Mouse (Mus musculus) erythroblast, embryonic 14.5 days (primary cell): ENCODE data around the gene Gm38392. TPM values are rescaled to one million over a fixed set of nuclear protein-coding genes. Genes with fewer than 3 reads are reported as not detected.

Experiments
- H3K27me3 ChIP-seq: 2 replicates; pipeline ENCODE4 v1.6.1; 2012; ENCODE audit warnings: inconsistent platforms; ENCODE audit not compliant: control insufficient read depth
- H3K36me3 ChIP-seq: 2 replicates; pipeline ENCODE4 v1.6.1; 2012; ENCODE audit warnings: mild to moderate bottlenecking, inconsistent platforms; ENCODE audit not compliant: control insufficient read depth
- H3K4me1 ChIP-seq: 2 replicates; pipeline ENCODE4 v1.6.1; 2012; ENCODE audit warnings: inconsistent platforms; ENCODE audit not compliant: control insufficient read depth
- H3K4me3 ChIP-seq: replicated peaks from 2 replicates; pipeline ENCODE3; 2012; ENCODE audit warnings: moderate library complexity, mild to moderate bottlenecking, inconsistent platforms
- H3K9me3 ChIP-seq: 2 replicates; pipeline ENCODE4 v1.6.1; 2012; ENCODE audit warnings: low read length, inconsistent platforms, mixed read lengths; ENCODE audit not compliant: control insufficient read depth
- GATA1 ChIP-seq: IDR thresholded peaks from 2 replicates; pipeline ENCODE4 v1.6.1; 2012; ENCODE audit warnings: low read length, inconsistent platforms, mixed read lengths
- TAL1 ChIP-seq: IDR thresholded peaks from 3 replicates; pipeline ENCODE4 v1.6.1; 2012; ENCODE audit warnings: low read length, inconsistent platforms, mixed read lengths
- polyA plus RNA-seq: library from polyadenylated mRNA; stranded (reverse); fragments of >175 nt; gene quantifications from 2 replicates; pipeline ENCODE4 v1.2.3, GENCODE M21; 2012

The Gm38392 gene
- polyA plus RNA-seq, 1 experiment, result not detected

GRCm38 (mm10) chr3:88221519-88222390, 65.3 kb downstream of the Gm38392 start:
- Histone ChIP-seq H3K27me3 (peaks cover 71% of the 10 kb centered on the region), H3K4me3 (no peak overlapping the region), H3K4me1 (no peaks in the 10 kb centered on the region), H3K36me3 (no peaks in the 10 kb centered on the region), H3K9me3 (no peaks in the 10 kb centered on the region)
- no peak for TF ChIP-seq GATA1
- TF ChIP-seq TAL1, result no peak

- Histone ChIP-seq H3K4me3 (no peak overlapping the region), H3K36me3 (no peaks in the 10 kb centered on the region), H3K27me3 (peaks cover 76% of the 10 kb centered on the region), H3K9me3 (peaks cover 2% of the 10 kb centered on the region; the same call in 1 of the 2 replicates), H3K4me1 (no peaks in the 10 kb centered on the region)
- no peak for TF ChIP-seq GATA1
- no peak for TF ChIP-seq TAL1
Observed at GRCm38 (mm10) chr3:88220842-88221241, 66.2 kb downstream of the Gm38392 start.

GRCm38 (mm10) chr3:88219940-88220339, 67.1 kb downstream of the Gm38392 start:
- TF ChIP-seq TAL1 (no peak), GATA1 (no peak)
- Histone ChIP-seq H3K4me3 (no peak overlapping the region), H3K27me3 (peaks cover 78% of the 10 kb centered on the region), H3K36me3 (no peaks in the 10 kb centered on the region), H3K9me3 (peaks cover 9% of the 10 kb centered on the region; the same call in 1 of the 2 replicates), H3K4me1 (peaks cover 8% of the 10 kb centered on the region)

GRCm38 (mm10) chr3:88217679-88218078, 69.3 kb downstream of the Gm38392 start:
- TF ChIP-seq GATA1, result no peak
- no peak for TF ChIP-seq TAL1
- Histone ChIP-seq H3K36me3 (no peaks in the 10 kb centered on the region), H3K4me3 (no peak overlapping the region), H3K9me3 (peaks cover 15% of the 10 kb centered on the region; the same call in 1 of the 2 replicates), H3K27me3 (peaks cover 91% of the 10 kb centered on the region), H3K4me1 (peaks cover 19% of the 10 kb centered on the region)

GRCm38 (mm10) chr3:88216534-88217326, 70.3 kb downstream of the Gm38392 start:
- TF ChIP-seq TAL1 (no peak), GATA1 (no peak)
- Histone ChIP-seq H3K36me3 (no peaks in the 10 kb centered on the region), H3K9me3 (peaks cover 15% of the 10 kb centered on the region; the same call in 1 of the 2 replicates), H3K27me3 (peaks cover 98% of the 10 kb centered on the region), H3K4me1 (peaks cover 26% of the 10 kb centered on the region), H3K4me3 (no peak overlapping the region)

GRCm38 (mm10) chr3:88216116-88216515, 70.9 kb downstream of the Gm38392 start:
- TF ChIP-seq TAL1 (no peak), GATA1 (no peak)
- no peak overlapping the region for H3K4me3 ChIP-seq
- no peaks in the 10 kb centered on the region for H3K36me3 ChIP-seq
- H3K27me3 ChIP-seq, result peaks cover 98% of the 10 kb centered on the region
- H3K4me1 ChIP-seq, result peaks cover 26% of the 10 kb centered on the region
- peaks cover 15% of the 10 kb centered on the region; the same call in 1 of the 2 replicates for H3K9me3 ChIP-seq

- peaks cover 26% of the 10 kb centered on the region for H3K4me1 ChIP-seq
- H3K4me3 ChIP-seq, result no peak overlapping the region
- H3K9me3 ChIP-seq, result peaks cover 15% of the 10 kb centered on the region; the same call in 1 of the 2 replicates
- H3K36me3 ChIP-seq, result no peaks in the 10 kb centered on the region
- H3K27me3 ChIP-seq, result peaks cover 98% of the 10 kb centered on the region
- TF ChIP-seq TAL1, result no peak
- no peak for TF ChIP-seq GATA1
Observed at GRCm38 (mm10) chr3:88215553-88216004, 71.4 kb downstream of the Gm38392 start.

GRCm38 (mm10) chr3:88214971-88215552, 71.9 kb downstream of the Gm38392 start:
- no peaks in the 10 kb centered on the region for H3K36me3 ChIP-seq
- H3K4me1 ChIP-seq, result peaks cover 26% of the 10 kb centered on the region
- H3K9me3 ChIP-seq, result peaks cover 15% of the 10 kb centered on the region; the same call in 1 of the 2 replicates
- no peak for TF ChIP-seq TAL1
- no peak for TF ChIP-seq GATA1
- H3K4me3 ChIP-seq, result no peak overlapping the region
- H3K27me3 ChIP-seq, result peaks cover 98% of the 10 kb centered on the region
